Mouse (Mus musculus) testis, postnatal 10 days (tissue): Measurements from ENCODE around the gene Immp2l.

ENCODE experiments used
- DNase-seq: peaks from one replicate; pipeline ENCODE4 v3.0.0; 2021; ENCODE audit warnings: low spot score

Immp2l gene

DNA sequence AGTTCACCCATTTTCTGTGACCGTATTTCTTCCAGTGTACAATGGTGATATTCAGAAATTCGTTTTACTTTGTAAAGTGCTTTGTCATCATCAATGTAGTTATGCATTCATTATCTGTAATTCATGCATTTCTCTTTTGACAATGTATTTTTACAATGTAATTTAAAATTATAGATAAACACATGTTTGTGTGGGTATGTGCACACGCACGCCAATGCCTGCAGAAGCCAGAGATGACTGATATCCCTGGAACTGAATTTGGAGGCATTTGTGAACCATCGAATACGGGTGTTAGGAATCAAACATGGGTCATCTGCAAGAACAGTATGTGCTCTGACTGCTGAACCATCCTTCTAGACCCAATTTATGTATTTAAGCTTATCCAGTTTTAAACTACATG, 161.6 kb downstream of the Immp2l start:
- no peak for DNase-seq

DNA sequence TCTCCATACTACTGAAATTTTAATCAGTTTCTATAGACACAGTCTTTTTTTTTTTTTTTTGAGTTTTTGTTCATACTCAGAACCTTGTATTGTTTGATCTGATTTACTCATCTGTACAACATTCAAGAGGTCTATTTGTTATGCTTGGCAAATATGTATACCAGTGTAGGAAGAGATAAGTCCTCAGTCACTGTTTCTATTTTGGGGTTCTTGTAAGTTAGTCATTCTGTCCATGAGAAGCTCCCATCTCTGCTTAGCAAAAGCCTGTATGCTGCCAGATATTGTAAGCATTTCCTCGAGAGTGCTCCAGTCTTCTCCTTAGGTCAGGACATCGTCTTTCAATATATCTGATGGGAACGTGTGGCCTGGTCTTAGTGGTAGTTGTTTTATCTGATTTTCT, 168.9 kb downstream of the Immp2l start:
- no peak for DNase-seq

DNA sequence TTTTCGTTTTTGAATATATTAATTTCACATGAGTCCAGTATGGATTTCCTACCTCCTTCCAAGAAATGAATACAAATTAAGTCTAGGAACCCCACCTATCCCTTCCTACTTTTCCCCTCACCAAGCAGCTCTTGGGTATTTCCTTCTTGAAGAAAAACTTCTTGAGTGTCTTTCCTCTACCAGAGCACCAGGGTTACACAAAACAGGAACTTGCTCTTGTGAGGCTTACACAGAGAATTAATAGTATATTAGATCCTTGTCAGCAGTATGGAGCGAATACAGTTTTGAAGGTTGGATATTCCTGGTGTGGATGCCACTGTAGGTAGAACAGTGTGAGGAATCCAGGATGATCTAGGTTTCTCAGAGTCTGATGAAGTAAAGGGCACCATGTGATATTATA, 172.5 kb downstream of the Immp2l start:
- DNase-seq = no peak

DNA sequence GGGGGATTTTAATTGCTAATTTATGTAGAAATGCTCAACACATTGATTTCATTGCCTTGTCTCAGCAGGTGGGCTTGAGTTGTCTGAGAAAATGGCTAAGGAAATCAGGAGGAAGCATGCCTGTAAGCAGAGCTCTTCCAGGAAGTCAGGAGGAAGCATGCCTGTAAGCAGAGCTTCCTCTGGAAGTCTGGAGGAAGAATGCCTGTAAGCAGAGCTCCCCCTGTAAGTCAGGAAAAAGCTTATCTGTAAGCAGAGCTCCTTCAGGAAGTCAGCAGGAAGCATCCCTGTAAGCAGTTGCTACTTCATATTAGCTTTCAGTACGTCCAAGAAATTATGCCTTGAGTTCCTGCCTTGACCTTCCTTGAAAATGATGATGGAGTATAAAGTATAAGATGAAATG, 191.3 kb downstream of the Immp2l start:
- DNase-seq = no peak

DNA sequence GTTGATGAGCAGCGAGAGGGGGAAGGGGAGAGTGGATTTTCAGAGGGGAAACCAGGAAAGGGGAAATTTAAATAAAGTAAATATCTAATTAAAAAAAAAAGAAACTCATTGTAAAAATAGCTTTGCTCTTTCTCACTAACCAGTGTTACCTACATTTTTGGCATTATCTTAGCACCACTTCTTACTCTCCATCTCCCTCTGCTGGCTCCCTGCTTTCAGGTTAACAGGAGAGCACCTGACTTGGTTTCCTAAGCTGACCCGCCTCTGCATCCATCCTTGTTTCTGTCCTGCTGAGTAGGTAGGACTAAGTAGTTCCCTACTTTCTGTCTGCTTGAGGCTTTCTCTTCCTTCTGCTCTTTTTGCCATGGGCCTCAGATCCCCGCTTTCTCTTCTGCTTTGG, 198.0 kb downstream of the Immp2l start:
- DNase-seq = no peak

DNA sequence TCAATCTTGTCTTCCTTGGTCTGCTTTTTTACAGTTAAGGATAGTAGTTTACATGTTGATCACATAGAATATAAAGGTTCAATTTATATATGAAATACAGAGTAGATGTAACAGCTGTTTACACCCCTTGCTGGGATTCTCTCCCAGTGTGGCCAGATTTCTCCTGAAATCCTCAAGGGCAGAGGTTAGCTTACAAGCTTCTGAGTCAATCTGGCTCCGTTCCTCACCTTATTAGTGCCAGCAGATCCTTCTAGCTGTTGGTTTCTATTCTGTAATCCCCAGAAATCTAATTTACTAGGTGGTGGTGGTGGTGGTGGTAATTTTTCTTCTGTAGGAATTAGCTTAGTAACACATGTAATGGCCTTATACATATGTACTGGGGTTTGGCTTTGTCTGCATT, 199.8 kb downstream of the Immp2l start:
- no peak for DNase-seq

DNA sequence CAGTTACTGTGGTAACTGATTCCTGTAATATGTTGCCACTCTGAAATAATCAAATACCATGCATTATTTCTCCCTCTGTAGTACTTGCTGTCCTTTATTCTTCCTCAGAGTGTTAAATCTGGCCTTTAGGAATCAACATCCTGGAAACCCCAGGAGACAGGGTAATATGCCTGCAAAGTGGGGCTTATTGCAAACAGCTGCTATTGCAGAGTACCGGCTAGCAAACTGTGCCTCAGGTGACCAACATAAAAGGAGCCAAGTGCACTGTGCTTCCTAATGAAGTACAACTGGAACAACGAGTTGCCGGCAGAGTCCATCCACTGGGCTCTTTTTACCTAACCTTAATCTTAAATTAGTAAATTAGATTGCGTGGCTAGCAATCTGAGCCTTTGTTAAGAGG, 200.6 kb downstream of the Immp2l start:
- no peak for DNase-seq

DNA sequence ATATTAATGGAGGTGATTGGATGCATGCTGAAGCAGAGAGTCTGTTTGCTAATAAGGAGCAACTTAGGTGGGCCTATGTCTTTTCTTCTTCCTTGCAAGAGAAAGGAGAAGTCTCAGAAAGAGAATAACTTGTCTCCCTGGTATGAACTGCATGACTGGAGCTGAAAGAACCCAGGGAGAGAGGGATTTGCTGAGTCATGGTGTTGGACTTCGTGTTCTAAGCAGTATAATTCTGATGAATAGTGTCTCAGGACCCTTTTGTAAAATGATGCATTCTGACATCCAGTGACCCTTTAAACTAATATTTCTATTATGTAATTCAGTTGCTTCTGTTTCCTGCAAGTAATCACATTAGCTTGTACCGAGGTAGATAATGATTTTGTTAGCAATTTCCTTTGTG, 208.1 kb downstream of the Immp2l start:
- DNase-seq = no peak

DNA sequence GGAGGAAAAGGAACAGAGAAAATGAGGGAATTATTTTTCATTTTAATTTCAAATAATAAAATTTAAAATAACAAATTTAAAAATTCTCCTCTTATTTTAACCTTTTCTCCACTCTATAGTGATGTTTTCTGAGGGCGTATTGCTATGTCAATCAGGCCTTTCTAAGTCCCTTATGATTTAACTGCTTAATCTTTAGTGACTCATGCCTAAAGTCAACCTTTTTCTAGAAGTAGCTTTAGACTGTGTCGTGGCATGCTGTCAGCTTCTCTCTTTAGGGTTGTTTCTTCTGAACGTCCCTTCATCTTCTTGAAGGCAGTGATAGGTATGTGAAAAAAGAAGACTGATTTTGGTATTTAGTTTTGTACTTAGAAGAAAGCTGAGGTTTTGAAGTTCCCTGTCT, 214.0 kb downstream of the Immp2l start:
- no peak for DNase-seq

DNA sequence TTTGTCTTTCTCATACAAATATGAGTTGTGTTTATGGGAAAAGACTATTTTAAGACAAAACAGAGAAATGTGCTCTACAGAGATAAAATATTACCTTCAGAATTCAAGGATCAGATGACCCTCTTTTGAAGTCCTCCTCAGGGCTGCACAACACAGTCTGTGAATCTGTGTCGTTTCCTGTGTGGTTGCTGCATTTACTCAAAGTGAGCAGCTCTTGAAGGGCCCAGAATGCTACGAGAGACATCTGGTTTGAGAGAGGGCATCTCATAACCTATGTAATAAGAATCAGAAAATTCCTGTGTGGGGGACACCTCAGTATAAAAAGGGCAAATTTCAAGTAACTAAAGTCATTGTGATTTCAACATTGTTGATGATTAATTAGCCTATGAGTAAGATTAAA, 217.3 kb downstream of the Immp2l start:
- no peak for DNase-seq

DNA sequence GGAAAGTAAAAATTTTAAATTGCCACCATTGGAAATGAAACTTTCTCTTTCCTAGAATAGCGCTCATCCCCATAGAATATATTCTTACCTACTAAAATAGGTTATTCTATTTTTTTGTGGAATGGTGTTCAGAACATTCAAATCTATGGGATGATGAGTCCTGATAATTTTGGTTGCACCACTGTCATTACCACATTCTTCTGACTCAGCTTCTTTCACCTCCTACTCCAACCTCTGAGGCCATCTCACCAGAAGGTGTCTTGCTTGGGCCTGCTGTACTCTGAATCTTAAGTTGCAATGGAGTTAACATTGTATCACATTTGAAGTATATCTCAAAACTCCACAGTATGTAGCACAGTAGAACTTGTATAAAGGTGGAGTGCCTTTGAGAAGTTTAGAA, 224.4 kb downstream of the Immp2l start:
- DNase-seq = no peak

DNA sequence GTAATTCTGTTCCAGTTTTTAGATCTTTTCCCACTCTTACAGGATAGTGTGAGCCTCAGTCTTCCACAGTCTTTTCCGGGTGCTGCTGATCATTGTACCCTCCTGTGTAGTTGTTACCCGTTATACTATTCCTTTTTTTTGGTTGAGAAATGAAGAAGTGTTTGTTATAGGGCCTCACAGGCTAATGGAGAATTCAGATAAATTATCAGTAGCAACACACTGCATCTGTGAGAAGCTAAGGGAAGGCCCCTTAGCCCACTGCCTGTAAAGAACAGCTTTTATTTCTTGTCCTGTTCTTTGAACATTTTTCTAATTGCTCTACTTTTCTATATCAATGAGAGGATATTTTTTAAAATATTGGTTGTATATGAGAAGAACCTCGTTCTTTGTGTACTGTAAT, 226.2 kb downstream of the Immp2l start:
- DNase-seq = no peak

DNA sequence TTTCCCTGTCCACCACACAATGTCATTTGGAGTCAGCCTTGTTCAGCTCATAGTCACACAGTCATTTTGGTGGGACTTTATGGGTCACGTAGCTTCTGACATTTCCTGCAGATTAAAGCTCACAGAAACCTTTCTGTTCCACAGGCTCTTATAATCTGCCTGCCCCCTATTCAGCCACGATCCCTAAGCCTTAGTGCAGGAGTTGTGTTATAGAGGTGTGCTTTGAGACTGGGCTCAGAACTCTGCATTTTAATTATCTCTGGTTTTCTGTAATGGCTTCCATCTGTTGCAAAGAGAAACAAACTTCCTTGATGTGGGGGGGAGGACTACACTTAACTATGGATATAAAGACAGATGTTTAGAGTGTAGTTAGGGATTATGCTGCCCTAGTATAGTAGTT, 234.0 kb downstream of the Immp2l start:
- no peak for DNase-seq

DNA sequence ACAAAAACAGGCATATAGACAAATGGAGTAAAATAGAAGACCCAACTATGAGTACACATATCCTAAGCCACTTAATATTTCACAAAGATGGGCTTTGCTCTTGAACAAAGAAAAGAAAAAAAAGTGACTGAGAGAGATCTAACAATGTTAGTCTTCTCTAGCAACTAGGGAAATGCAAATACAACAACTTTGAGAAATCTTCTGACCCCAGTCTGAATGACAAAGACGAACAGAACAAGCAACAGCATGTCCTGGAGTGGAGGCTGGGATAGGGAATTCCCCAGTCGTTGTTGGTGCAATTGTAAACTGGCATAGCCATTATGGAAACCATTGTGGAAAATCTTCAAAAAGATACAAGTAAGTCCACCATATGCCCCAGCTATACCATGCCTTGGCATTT, 235.7 kb downstream of the Immp2l start:
- no peak for DNase-seq

DNA sequence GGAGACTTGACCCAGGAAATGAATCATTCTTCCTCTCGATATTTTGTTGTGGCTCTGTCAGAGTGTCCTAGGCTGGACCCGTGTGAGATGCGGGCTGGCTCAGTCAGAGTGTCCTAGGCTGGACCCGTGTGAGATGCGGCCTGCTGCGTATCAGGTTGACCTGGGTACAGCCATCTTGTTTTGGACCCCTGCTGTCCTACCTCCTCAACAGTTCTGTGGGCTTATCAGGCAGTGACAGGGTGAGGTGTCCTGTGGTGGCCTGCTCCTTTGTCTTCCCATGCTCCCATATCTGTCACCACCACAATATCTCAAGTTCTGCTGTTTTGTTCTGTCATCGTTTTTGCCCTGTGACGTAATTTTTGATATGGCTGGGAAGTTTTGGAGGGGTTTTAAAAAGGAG, 250.2 kb downstream of the Immp2l start:
- no peak for DNase-seq

DNA sequence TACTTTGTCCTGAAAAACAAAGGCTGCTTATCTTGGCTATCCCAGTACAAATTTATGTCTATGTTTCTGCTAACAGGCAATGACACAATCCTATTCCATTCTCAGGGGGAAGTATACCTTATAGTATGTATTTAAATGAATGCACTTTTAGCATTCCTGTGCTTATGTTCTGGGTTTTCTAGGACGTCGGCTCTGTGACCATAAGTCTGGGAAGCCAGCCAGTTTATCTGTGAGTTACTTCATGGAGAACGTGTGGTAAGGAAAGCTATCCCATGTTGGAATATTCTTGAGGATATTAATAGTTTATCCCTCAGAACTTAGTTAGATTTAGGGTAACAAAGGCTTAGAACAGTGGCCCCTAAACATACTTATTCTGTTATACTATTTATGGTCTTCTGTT, 251.5 kb downstream of the Immp2l start:
- DNase-seq = no peak

DNA sequence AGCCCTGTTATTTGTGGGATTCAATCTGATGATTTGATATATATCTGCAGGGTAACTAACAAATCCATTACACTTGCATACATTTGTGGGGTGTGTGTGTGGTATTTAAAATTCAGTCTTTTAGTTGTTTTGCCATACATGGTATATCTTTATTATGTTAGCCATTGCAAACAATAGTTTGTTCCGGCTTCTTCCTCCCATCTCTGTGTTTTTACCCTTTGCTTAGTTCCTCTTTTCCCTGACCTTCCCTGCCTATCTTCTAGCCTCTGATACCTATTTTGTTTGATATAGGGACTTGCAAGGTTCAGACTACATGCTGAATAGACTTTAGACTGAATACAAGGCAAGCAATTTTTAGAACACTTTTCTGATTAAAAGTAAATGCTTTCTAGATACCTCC, 254.0 kb downstream of the Immp2l start:
- DNase-seq = no peak

DNA sequence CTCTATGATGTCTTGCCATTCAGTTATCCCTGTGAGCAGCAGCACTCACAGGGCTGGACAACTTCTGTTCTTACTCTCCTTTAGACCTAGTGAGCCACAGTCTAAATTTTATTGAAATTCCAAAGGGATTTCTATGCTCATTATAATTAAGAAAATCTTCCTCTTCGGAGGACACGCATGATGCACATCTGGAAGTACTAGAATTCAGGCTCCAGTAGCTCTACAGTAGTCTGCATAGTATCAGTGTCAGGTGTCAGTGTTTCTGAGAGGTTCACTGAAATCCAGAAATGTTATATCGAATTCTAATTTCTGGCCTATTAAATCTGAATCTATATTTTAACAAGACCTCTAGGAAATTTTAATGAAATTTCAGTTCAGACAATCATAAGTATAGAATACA, 265.2 kb downstream of the Immp2l start:
- no peak for DNase-seq

DNA sequence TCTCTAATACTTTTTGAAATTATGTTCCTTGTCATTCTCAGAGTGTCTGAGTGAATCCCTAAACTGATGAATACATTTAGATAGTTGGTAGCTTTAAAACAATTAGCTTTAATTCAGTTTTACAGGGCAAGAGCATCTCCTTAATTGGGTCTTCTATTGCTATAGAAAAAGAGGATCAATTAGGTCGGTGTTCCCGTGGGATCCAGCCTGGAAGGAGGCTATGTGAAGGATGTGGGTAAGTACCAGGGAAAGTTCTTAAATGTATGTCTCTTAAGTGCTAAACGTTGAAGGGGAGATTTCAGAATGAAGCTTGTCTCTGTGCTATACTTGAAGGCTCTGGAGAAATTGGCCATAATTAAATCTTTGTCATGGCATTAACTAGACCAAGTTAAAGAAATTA, 283.1 kb downstream of the Immp2l start:
- DNase-seq = no peak

DNA sequence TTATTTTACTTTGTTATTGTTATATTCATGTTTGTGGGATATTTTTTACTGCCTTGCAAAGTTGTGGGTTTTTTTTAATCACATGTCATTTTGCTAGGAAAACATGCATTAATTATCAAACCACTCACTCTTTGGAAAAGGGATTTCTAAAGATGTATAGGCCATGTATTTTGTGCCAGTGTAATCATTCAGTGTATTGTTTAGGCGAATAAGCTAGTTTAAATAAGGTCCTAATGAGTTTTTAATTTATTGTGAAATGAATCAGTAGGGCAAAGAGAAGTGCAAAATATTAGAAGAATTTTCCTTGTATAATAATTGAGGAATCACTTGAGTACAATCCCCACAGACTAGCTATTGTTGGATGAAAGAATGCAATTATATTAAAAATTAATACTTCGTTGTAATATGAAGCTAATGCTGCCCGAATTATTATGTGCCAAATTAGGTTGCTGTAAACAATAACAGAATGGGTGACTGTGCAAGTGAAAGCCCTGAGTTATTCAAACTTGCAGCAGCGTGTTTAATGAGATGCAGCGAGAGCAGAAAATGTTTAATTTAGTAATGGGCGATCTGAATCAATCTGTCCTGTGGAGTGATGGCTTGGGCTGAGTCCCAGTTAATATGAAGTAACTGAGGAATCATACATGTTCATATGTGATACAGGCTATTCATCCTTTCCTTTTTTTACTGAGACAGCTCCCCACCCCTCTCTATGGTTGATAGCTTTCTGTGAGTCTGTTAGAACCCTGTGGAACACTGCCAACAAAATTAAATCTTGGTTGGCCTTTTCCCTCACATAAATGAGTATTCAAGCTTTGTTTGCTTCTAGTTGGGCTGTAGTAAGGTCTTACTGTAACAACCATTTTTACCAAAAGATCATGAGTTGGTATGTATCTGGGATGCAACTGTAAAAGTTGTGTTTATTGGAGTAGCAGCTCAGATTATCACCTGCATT, 285.1 kb downstream of the Immp2l start:
- no peak for DNase-seq

DNA sequence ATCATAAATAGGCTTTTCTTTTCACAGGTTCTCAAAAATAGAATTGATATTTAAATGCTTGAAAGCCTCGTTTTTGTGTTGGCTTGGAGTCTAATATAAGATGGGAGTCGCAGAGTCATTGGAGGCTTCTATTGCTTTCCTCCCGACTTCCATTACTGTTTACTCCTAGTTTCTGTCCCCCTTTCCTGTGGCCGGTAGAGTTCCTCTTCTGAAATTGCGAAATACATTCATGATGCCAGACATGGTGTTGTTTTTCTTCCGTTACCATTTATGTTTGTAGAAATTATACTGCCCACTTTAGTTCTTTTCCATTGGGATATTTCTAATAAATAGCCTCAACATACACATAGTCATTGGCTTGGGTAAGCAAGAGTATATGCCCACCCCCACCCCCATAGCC, 289.5 kb downstream of the Immp2l start:
- no peak for DNase-seq

DNA sequence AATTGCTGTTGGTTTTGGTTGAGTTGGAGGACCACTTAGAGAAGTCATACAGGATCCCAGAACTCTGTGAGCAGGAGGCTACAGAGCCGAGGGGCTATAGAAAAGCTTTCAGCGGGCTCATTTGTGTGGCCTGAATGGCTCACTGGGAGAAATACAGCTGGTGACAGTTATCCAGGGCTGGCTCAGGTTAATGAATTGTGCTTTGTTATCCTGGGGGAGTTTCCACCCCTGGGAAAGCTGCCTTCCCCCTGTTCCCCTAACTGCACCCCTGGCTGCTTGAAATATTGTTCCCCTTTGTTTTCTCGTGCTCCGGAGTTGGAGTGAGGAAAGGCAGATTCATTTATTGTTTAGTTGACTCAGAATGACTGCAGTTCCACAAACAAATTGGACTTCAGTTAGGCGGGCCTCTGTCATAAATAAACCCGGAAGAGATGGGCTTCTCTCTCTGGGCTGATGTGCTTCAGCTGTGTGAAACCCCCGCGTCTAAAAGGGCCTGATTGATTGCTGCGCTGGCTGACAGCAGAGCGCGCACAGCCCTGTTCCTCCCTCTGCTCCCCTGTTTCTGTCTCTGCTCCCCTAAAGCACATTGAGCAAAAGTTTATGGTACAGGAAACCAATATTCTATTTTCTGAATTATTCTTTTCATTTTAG, 291.0 kb downstream of the Immp2l start:
- DNase-seq = no peak

DNA sequence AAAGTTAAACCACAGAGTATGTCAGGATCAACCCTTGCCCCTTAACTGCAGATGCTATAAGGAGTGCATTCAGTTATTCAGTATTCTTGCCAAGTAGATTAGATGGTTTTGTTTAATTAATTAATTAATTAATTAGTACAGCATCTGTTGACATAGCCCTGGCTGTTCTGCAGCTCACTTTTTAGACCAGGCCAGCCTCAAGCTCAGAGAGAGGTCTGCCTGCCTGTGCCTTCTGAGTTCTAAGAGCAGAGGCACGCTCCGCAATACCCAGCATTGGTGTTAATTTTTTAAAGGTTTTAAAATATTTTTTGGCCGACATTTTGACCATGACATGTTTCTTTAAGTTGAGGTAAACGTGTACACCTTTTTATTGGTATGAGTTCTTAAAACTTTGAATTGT, 292.0 kb downstream of the Immp2l start:
- DNase-seq = no peak

DNA sequence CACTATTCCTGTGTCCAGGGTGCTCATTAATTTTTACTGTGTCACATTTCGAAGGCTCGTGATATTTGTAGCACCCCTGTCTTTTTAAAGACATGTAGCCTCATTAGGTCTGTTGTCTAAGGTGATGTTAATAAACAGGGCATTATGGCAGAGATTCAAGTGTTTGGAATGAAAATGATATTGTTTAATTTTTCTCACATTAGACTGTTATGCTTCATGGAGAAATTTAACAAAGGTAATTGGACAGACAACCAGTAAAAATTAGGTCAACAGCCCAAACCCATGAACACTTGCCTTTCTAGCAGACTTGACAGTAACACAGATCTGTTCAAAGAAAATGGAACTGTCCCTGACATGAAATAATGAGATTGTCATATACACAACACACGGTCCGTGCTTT, 292.5 kb downstream of the Immp2l start:
- DNase-seq = no peak
